Mouse (Mus musculus): ENCODE data around the gene Echs1. TPM values are rescaled to one million over a fixed set of nuclear protein-coding genes. Genes with fewer than 3 reads are reported as not detected.
A peak's percentile ranks its signal among the peaks of the same experiment; 100 is the strongest.
"Not testable (repeated sequence)": the region's sequence is repeated elsewhere in the genome, so short reads cannot be mapped to it uniquely, and the experiment has no call there.

Gene Echs1
- 100 to 1,000 TPM; 290 to 325 TPM for total RNA-seq (2021)
- long read RNA-seq, experiment 1, transcript Echs1-201 (8 exons, 1,557 nt), result major isoform, 412 of 442 reads
- long read RNA-seq, experiment 1, partial matches to known transcripts, result 15 of 442 reads
- long read RNA-seq, experiment 1, other reads (novel, unspliced or antisense), result 15 of 442 reads
- long read RNA-seq, experiment 2, transcript Echs1-201 (8 exons, 1,557 nt), result major isoform, 487 of 524 reads
- long read RNA-seq, experiment 2, partial matches to known transcripts, result 10 of 524 reads
- long read RNA-seq, experiment 2, other reads (novel, unspliced or antisense), result 27 of 524 reads

- peak; percentile 77 to 90 for DNase-seq (ENCODE audit: low spot score in 2 of 2)
Observed at GRCm38 (mm10) chr7:140116329-140117054, at the start of gene Echs1. Gene Echs1 (minus strand): TSS chr7:140116476.

- DNase-seq (ENCODE audit: low spot score in 2 of 2), result no peak
Observed at GRCm38 (mm10) chr7:140164664-140165063, 48.4 kb upstream of the Echs1 start, which contains the start of gene Olfr522. Gene Olfr522 (minus strand): TSS chr7:140164764.

- no peak for DNase-seq (ENCODE audit: low spot score in 2 of 2)
Observed at GRCm38 (mm10) chr7:140160363-140160762, 44.1 kb upstream of the Echs1 start.

GRCm38 (mm10) chr7:140154218-140154927 lies 38.1 kb upstream of the Echs1 start, which contains the start of gene Sprn:
Gene Sprn (minus strand): TSS chr7:140154877.
- no peak for DNase-seq (ENCODE audit: low spot score in 2 of 2)

- DNase-seq (ENCODE audit: low spot score in 2 of 2), result no peak
Observed at GRCm38 (mm10) chr7:140153829-140154217, 37.5 kb upstream of the Echs1 start.

- DNase-seq (ENCODE audit: low spot score in 2 of 2), result peak in 1 of 2 experiments; percentile 14
Observed at GRCm38 (mm10) chr7:140153383-140153782, 37.1 kb upstream of the Echs1 start.

- DNase-seq (ENCODE audit: low spot score in 2 of 2), result no peak
Observed at GRCm38 (mm10) chr7:140144550-140144949, 28.3 kb upstream of the Echs1 start.

- peak in 1 of 2 experiments; percentile 27 for DNase-seq (ENCODE audit: low spot score in 2 of 2)
Observed at GRCm38 (mm10) chr7:140141350-140141749, 25.1 kb upstream of the Echs1 start.

- no peak for DNase-seq (ENCODE audit: low spot score in 2 of 2)
Observed at GRCm38 (mm10) chr7:140138021-140138310, 21.7 kb upstream of the Echs1 start.

GRCm38 (mm10) chr7:140137135-140138020 lies 21.1 kb upstream of the Echs1 start, which contains the start of gene Mtg1:
Gene Mtg1 (plus strand): TSS chr7:140137564.
- DNase-seq (ENCODE audit: low spot score in 2 of 2), result peak; percentile 94 to 97

GRCm38 (mm10) chr7:140135106-140135770 lies 19.0 kb upstream of the Echs1 start:
- no peak for DNase-seq (ENCODE audit: low spot score in 2 of 2)

GRCm38 (mm10) chr7:140134033-140134432 lies 17.8 kb upstream of the Echs1 start:
- not testable (repeated sequence) for DNase-seq (ENCODE audit: low spot score in 2 of 2)

- not testable (repeated sequence) for DNase-seq (ENCODE audit: low spot score in 2 of 2)
Observed at GRCm38 (mm10) chr7:140132184-140132583, 15.9 kb upstream of the Echs1 start.

- DNase-seq (ENCODE audit: low spot score in 2 of 2), result no peak
Observed at GRCm38 (mm10) chr7:140127911-140128310, 11.6 kb upstream of the Echs1 start.

GRCm38 (mm10) chr7:140126934-140127333 lies 10.7 kb upstream of the Echs1 start:
- DNase-seq (ENCODE audit: low spot score in 2 of 2), result no peak

- DNase-seq (ENCODE audit: low spot score in 2 of 2), result no peak
Observed at GRCm38 (mm10) chr7:140126022-140126350, 9.7 kb upstream of the Echs1 start.

- peak; percentile 76 to 89 for DNase-seq (ENCODE audit: low spot score in 2 of 2)
Observed at GRCm38 (mm10) chr7:140125278-140126021, 9.2 kb upstream of the Echs1 start.

- no peak for DNase-seq (ENCODE audit: low spot score in 2 of 2)
Observed at GRCm38 (mm10) chr7:140124382-140124781, 8.1 kb upstream of the Echs1 start.

GRCm38 (mm10) chr7:140122765-140123164 lies 6.5 kb upstream of the Echs1 start:
- DNase-seq (ENCODE audit: low spot score in 2 of 2), result no peak
